Mouse (Mus musculus) forebrain, embryonic 11.5 days (tissue): ENCODE measurements at regions not wholly inside any gene's neighbourhood (a gene's known extent, or its start where the extent isn't known, plus 50 kb on each side); places are given as distances from the start of the nearest gene placed in this dataset.
A peak's percentile ranks its signal among the peaks of the same experiment; 100 is the strongest.

Experiments used
- ATAC-seq: fragments of 200-750 bp; cut with Nextera tagmentation; replicated peaks from 2 replicates; pipeline ENCODE4 v1.8.0; 2017; ENCODE audit warnings: moderate TSS enrichment; ENCODE audit not compliant: low FRiP score
- DNase-seq: peaks from one replicate; pipeline ENCODE4 v3.0.0-alpha.2; 2017; ENCODE audit warnings: low spot score
- H3K27ac ChIP-seq: fragments of 300-500 bp; sonication (generic); 2 replicates; pipeline ENCODE4 v1.5.1; 2014; ENCODE audit warnings: low read depth, low read length
- H3K27me3 ChIP-seq: fragments of 300-500 bp; sonication (generic); 2 replicates; pipeline ENCODE4 v1.6.1; 2014; ENCODE audit warnings: mild to moderate bottlenecking, low read length, mixed read lengths; ENCODE audit not compliant: control insufficient read depth, insufficient read depth
- H3K36me3 ChIP-seq: fragments of 300-500 bp; sonication (generic); 2 replicates; pipeline ENCODE4 v1.6.1; 2014; ENCODE audit warnings: mild to moderate bottlenecking, low read length, moderate library complexity, mixed read lengths; ENCODE audit not compliant: control insufficient read depth, insufficient read depth
- H3K4me1 ChIP-seq: fragments of 300-500 bp; sonication (generic); replicated peaks from 2 replicates; pipeline ENCODE4 v1.6.1; 2014; ENCODE audit warnings: low read length, mixed read lengths; ENCODE audit not compliant: control insufficient read depth, insufficient read depth
- H3K4me2 ChIP-seq: fragments of 300-500 bp; sonication (generic); 2 replicates; pipeline ENCODE4 v1.6.1; 2014; ENCODE audit warnings: low read depth, mild to moderate bottlenecking, low read length, moderate library complexity, mixed read lengths; ENCODE audit not compliant: severe bottlenecking
- H3K4me3 ChIP-seq: fragments of 300-500 bp; sonication (generic); 2 replicates; pipeline ENCODE4 v1.5.1; 2014; ENCODE audit warnings: low read depth, low read length
- H3K9ac ChIP-seq: fragments of 300-500 bp; sonication (generic); 2 replicates; pipeline ENCODE4 v1.6.1; 2014; ENCODE audit warnings: low read length
- H3K9me3 ChIP-seq: fragments of 300-500 bp; sonication (generic); 2 replicates; pipeline ENCODE4 v1.6.1; 2016; ENCODE audit warnings: low read length, mixed read lengths; ENCODE audit not compliant: control insufficient read depth
- WGBS: fragments of 180-500 bp; shearing (Covaris S2); extraction: QIAGEN DNeasy Blood & Tissue Kit; methylation state at CpG from one replicate; pipeline ENCODE4 v1.1.7; 2014; 5-methylcytosine and 5-hydroxymethylcytosine counted together

DNA sequence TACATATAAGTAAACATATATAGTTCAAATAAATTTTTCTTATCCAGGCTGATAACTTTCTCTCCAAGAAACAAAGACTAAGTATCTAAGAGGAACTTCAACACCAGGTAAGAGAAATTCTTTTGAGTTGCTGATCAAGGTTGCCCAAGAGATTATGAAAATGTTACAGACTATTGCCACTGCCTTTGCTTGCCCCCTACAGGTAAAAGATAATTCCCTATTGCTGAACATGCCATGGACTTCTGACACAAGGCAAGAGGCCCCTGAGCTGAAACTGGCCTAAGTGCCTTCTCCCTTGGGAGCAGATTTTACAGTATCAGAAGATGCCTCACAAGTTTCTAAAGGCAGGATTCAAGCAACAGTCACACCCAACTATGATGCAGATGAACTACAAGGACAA lies 2914.2 kb upstream of the Gm6569 start:
- Histone ChIP-seq H3K36me3 (no peaks in the 10 kb centered on the region), H3K9me3 (no peaks in the 10 kb centered on the region), H3K4me1 (no peaks in the 10 kb centered on the region), H3K27me3 (no peaks in the 10 kb centered on the region), H3K4me2 (no peak overlapping the region), H3K27ac (no peak overlapping the region), H3K9ac (no peak overlapping the region), H3K4me3 (no peak overlapping the region)
- ATAC-seq = no peak
- no peak for DNase-seq

DNA sequence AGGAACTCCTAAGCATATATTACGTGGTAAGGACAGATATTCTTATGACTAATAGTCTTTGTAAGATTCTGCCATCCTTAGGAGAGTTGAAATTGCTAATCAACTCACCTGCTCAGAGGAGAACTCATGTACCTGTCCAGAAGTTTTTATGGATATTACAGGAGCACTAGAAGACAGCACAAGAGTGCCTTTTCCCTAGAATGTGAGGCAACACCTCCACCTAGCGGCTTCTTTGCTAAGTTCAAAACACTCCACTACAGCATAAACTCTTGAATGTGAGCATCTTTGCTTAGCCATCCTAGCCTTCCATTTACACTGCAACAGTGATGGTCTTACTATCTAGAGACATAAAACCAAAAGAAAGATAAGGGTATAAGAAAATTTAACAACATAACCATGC lies 2913.5 kb upstream of the Gm6569 start:
- H3K27me3 ChIP-seq = no peaks in the 10 kb centered on the region
- DNase-seq = peak; percentile 71
- ATAC-seq = peak; percentile 85
- H3K36me3 ChIP-seq = no peaks in the 10 kb centered on the region
- no peak overlapping the region for H3K27ac ChIP-seq
- no peak overlapping the region for H3K4me3 ChIP-seq
- no peaks in the 10 kb centered on the region for H3K4me1 ChIP-seq
- no peaks in the 10 kb centered on the region for H3K9me3 ChIP-seq
- H3K4me2 ChIP-seq = no peak overlapping the region
- WGBS = 45% methylated on average over 2 of the region's 2 CpGs
- no peak overlapping the region for H3K9ac ChIP-seq
